Mouse (Mus musculus) B cell, adult 67 days (primary cell): ENCODE results near the gene Pla2g4d. TPM values are rescaled to one million over a fixed set of nuclear protein-coding genes. Genes with fewer than 3 reads are reported as not detected.

Source experiments
- total RNA-seq, 2 experiments: library from RNA; stranded (reverse); gene quantifications; 4 replicates each; pipeline ENCODE4 v1.2.4; 2023

The Pla2g4d gene
- total RNA-seq: not detected

GRCm38 (mm10) chr2:120288995-120289394, at the start of gene Pla2g4d:
Gene Pla2g4d (minus strand): TSS chr2:120289197.

GRCm38 (mm10) chr2:120313976-120314375, 25.0 kb upstream of the Pla2g4d start, which contains the start of gene Pla2g4f:
Gene Pla2g4f (minus strand): TSS chr2:120314165.

GRCm38 (mm10) chr2:120244679-120245420, 44.1 kb downstream of the Pla2g4d start, which contains the start of gene Pla2g4e:
Gene Pla2g4e (minus strand): TSS chr2:120245335.

Other genes starting within 250 kb of the Pla2g4d start
- gene Ehd4, start 134.6 kb downstream of the Pla2g4d start, total RNA-seq: 100 to 1,000 TPM in 1 of 2 experiments, 10 to 100 TPM in 1; 83.5 to 111 TPM
- gene Pla2g4e, start 43.9 kb downstream of the Pla2g4d start, total RNA-seq: not detected
- gene Pla2g4f, start 25.0 kb upstream of the Pla2g4d start, total RNA-seq: under 1 TPM; 0.23 to 0.47 TPM
- gene Vps39, start 63.9 kb upstream of the Pla2g4d start, total RNA-seq: 10 to 100 TPM; 75.9 to 81.0 TPM
- gene Ganc, start 114.7 kb upstream of the Pla2g4d start, total RNA-seq: 10 to 100 TPM; 47.1 to 66.8 TPM
- gene Tmem87a, start 114.9 kb upstream of the Pla2g4d start, total RNA-seq: 10 to 100 TPM; 53.5 to 55.6 TPM
- 1 to 10 TPM in 1 of 2 experiments, under 1 TPM in 1; 0.80 to 1.1 TPM for gene Capn3, start 166.8 kb upstream of the Pla2g4d start, total RNA-seq